Mouse (Mus musculus) adrenal gland, adult (tissue): ENCODE results near the gene Wnt7a.

Experiments used
- DNase-seq, 2 experiments: peaks; one replicate each; pipeline ENCODE4 v3.0.0; 2022 to 2023; ENCODE audit warnings: low spot score in 1 of 2; ENCODE audit not compliant: inconsistent age in 2 of 2

Gene Wnt7a

DNA sequence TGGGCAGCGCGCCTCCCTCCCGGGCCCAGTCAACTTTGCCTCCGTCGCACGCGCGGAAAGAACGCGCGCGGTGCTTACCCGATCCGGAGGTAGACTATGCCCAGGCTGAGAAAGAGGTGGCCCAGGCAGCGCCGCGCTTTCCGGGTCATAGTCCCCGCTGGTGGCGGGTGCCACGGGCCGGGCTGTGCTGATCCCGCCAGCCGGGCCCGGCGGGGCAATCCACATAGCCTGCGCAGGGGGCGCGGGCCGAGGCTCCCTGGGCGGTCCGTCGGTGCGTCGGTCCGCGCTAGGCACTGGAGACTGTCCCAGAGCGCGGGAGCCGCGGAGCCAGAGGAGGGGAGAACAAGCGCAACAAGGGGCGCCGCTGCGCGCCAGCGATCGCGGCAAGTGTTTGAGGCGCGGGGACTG, at the start of gene Wnt7a:
TSS of gene Wnt7a (minus strand) at position 403 of the 408 bp plus-strand sequence.
- peak in 1 of 2 experiments; percentile 44 for DNase-seq

DNA sequence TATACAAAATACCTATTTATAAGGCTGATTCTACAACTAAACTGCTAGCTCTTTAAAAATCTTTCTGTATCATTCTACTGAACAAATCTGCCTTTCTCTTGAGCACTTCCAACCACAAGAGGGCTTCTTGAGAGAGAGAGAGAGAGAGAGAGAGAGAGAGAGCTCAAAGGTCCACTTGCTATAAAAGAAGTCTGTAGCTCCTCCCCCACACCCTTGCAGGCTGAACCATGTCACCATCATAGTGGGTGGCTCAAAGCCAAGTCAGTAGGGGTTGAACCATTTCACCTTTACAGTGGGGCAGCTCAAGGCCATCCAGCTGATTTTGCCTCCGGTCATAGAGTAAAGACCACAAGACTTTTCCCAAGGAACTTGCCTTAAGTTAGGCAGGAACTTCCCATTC, 48.3 kb upstream of the Wnt7a start:
- DNase-seq, result peak in 1 of 2 experiments; percentile 38

DNA sequence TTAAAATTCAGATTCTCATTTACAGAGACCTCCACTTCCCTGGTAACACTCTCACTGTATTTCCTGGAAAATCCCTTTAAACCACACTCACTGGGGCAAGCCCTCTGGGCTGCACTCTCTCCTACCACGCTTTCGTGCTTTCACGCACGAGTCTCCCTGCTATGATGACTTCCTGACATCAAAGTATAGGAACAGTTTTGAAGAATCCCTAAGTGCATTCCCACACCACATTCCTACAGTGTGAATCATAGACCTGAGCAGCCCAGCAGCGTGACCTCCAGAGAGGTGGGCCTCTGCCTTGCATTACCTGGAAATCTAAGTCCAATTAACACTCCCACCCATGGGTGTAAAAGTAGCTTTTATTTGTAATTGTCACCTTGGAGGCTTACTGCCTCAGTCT, 43.4 kb upstream of the Wnt7a start:
- no peak for DNase-seq

DNA sequence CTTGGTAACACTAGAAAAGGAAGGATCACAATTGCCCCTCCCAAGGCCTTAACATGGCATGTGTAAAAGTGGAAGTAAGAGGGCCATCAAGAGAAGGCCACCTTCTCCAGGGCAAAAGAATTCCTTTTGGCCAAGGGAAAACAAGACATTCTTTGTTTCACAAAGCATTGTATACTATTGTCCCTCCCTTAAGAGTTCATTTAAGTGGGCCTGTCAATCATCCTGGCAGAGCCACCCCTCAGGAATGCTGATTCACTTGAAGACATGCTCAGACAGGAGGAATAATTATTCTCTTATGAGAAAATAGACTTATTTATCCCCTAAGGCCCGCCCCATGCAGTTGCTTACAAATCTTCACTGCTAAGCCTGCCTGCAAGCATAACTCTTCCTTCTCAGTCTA, 40.9 kb upstream of the Wnt7a start:
- DNase-seq, result no peak

DNA sequence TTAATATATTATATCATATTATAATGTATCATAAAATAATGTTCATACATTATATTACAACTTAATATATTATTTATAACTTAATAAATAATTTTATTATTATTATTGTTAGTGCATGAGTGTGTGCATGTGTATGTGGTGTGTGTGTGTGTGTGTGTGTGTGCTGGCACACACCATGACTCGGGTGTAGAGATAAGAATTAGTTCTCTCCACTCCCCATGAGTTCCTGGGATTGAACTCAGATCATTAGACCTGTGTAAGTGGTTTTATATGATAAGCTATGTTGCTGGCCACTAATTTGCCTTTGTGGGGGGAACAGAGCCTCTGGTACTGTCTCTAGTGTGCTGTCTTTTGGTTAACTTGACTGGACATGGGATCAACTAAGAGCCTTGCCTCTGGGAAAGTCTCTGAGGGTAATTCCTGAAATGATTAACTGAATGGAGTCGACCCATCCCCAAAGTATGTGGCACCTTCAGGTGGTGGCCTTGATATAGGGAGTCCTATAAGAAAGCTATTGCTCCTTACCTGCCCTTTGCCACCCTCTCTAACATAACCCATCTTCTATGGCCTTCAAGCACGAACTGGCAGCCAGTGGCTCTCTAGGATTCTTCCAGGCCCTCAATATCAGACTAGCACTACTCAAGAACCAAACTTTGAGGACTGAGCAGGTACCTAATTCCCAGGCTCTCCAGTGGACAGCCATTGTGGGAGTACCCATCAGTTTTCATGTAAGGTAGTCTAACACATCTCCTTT, 38.5 kb upstream of the Wnt7a start:
- DNase-seq, result no peak

DNA sequence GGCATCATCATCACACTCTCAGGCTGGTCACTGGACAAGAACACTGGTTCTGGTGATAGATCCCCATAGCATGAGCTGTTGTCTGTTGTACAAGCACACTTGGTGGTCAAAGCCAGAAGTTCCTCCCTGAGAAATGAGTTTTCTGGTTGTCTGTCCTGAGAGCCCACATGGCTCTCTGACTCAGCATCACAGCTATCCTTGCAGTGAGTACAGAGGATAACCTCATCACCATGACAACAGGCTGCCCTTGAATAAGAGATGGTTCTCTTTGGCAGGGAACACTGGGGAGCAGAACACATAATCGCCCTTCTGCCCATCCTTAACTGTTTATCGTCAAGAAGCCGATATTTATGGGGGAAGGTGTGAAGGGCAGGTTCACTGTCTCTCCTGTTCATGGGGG, 34.2 kb upstream of the Wnt7a start:
- no peak for DNase-seq

GRCm38 (mm10) chr6:91441145-91441662, 30.0 kb upstream of the Wnt7a start:
- DNase-seq, result peak in 1 of 2 experiments; percentile 39

GRCm38 (mm10) chr6:91440474-91441144, 29.4 kb upstream of the Wnt7a start:
- peak; percentile 95 to 99 for DNase-seq

DNA sequence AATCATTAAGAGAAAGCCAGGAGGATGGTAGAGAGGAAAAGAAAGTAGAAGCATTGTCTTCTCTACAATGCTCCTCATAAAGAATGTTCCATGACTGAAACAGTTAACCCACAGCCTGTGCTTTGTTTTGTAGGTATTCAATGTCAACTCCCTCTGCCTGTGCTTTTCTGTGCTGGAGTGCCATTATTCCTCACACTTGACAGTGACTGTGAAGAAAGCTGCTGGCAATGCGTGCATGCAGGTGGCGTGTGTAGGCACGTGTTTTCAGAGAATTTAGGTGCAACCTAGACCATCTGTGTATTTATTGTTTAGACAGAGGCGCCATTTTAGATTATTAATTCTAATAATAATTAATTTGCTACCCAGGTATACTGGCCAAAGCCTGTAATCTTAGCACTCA, 13.0 kb upstream of the Wnt7a start:
- no peak for DNase-seq

- no peak for DNase-seq
These were observed 10.5 kb upstream of the Wnt7a start for GRCm38 (mm10) chr6:91421629-91422028.

- DNase-seq, result peak; percentile 57 to 63
These were observed 6.2 kb upstream of the Wnt7a start for GRCm38 (mm10) chr6:91417291-91417845.

GRCm38 (mm10) chr6:91416146-91416545, 5.0 kb upstream of the Wnt7a start:
- DNase-seq, result no peak

- DNase-seq, result peak in 1 of 2 experiments; percentile 64
These were observed 3.7 kb upstream of the Wnt7a start for GRCm38 (mm10) chr6:91414890-91415289.

DNA sequence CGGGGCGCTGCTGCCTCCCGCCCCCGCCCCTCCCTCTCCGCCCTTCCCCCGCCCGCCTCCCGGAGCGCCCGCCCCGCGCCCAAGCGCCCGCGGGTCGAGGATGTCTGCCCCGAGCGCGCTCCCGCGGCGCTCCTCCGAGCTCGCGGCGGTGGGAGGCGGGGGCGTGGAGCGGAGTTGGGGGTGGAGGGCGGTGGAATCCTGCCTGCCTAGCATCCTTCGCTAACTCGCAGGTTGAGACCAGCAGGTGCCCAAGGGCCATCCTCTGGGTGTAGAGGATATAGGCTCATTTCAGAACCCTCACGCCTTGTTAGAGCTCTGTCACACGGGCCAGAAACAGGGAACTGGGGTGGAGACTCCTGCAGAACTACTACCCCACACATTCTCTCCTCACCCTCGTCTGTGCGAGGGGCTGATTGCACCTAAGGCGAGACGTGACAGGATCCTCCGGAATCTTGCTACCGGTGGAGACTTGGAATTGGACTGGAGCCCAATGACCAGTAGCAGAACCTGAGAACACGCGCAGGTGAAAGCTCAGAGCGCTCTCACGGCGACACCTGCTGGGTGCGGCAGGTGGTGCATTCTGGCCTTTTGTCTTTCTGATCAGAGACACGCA, 312 bp upstream of the Wnt7a start:
- peak; percentile 62 to 90 for DNase-seq

- DNase-seq, result no peak
These were observed 889 bp downstream of the Wnt7a start for GRCm38 (mm10) chr6:91410168-91410780.

DNA sequence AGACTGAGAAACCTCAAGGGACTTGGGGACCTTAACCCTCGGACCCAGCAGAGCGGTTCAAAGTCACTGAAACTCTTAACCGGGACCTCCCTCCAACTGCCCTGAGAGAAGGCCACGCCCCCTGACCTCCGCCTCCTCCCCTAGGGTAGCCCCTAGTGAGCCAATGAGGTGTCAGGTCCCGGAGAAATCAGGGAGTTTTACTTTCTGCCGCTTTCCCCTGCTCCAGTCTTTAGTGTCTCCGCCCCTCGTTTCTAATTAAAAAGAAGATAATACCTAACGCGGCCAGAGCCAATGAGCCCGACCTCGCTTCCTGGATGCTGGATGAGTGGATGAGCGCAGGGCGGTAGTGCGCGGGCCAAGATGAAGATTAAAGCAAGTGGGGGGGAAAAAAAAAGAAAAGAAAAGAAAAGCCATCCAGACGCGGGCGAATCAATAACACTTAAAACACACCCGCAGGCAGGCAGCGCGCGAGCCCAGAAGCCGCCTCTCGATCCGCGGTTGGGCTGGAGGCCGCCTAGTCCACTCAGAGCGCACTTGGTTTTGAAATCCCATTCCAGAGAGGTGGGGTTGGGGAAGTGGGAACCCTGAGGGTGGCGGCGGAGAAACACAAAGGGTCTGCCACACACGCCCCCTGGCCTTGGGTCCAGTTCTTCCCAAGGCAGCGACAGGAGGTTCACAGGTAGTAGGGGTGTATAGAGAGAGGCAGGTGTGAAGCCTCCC, 1.6 kb downstream of the Wnt7a start:
- DNase-seq, result no peak

DNA sequence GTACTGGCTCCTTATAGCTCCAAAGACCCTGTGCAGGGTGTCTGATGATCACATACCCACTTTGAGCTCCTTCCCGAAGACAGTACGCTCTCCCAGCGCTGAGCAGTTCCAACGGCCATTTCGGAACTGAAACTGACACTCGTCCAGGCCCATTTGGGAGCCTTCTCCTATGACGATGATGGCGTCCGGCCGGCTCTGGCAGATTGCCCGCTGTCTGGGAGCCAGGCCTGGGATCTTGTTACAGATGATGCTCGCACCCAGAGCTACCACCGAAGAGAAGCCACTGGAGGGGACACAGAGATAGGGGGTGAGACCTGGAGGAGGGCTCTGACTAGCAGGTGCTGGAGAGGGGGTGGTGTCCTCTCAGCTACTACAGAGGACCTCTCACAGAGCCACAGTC, 2.5 kb downstream of the Wnt7a start:
- no peak for DNase-seq

GRCm38 (mm10) chr6:91401591-91401990, 9.6 kb downstream of the Wnt7a start:
- DNase-seq, result no peak

- no peak for DNase-seq
These were observed 10.6 kb downstream of the Wnt7a start for GRCm38 (mm10) chr6:91400514-91400913.

- DNase-seq, result no peak
These were observed 18.5 kb downstream of the Wnt7a start for GRCm38 (mm10) chr6:91392475-91393174.
